Mouse (Mus musculus) bone marrow, adult 2 months (tissue): Measurements from ENCODE around the gene Cldn6.

Experiments
- CTCF ChIP-seq: fragments of 200-500 bp; IDR thresholded peaks from 2 replicates; pipeline ENCODE4 v1.5.1; 2011; ENCODE audit warnings: low read length, control low read depth; ENCODE audit not compliant: control insufficient read depth, insufficient read depth
- POLR2A ChIP-seq: fragments of 200-500 bp; IDR thresholded peaks from 2 replicates; pipeline ENCODE4 v1.6.1; 2011; ENCODE audit warnings: low read depth, mild to moderate bottlenecking, control low read depth, low read length, borderline replicate concordance; ENCODE audit not compliant: control insufficient read depth

GRCm38 (mm10) chr17:23681086-23681485 is 2.0 kb downstream of the Cldn6 start:
- no peak for TF ChIP-seq CTCF
- TF ChIP-seq POLR2A: no peak
